Mouse (Mus musculus): ENCODE data around the gene Ubash3a. TPM values are rescaled to one million over a fixed set of nuclear protein-coding genes. Genes with fewer than 3 reads are reported as not detected.

Ubash3a gene
- total and polyA plus RNA-seq, 3 experiments, result 0.29 to 0.36 TPM; not detected in 1

DNA sequence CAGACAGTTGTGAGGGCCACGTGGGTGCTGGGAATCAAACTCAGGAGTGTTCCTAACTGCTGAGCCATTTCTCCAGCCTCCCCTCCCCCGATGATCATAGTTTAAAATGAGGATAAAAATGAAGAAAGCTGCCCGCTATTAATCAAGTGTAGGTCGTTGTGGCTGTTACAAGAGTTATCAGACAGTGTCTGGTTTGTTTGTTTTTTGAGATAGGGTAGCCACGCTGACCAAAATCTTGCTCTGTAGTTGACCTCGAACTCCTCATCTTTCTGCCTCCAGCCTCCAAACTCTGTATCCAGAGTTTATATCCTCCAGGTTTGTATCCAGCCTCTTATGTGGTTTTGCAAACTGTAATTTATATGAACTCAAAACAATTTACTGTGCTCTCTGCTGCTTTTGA is 72.6 kb downstream of the Ubash3a start:
- H3K36me3 ChIP-seq (ENCODE audit: control insufficient read depth, insufficient read depth, low read length), result no peaks in the 10 kb centered on the region
- H3K27ac ChIP-seq, result no peak overlapping the region
- intact Hi-C loops (cut with DNase I), result loop anchor here (2.0 kb wide), 1 partner anchor 15 kb away; no protein-coding TSS in a partner anchor
- H3K4me1 ChIP-seq (ENCODE audit: control insufficient read depth, insufficient read depth, low read length), result no peaks in the 10 kb centered on the region
- H3K27me3 ChIP-seq (ENCODE audit: control insufficient read depth, insufficient read depth, low read length), result no peaks in the 10 kb centered on the region
- no peak for TF ChIP-seq CTCF (IDR thresholded peaks at IDR 0.05)
- no peak for TF ChIP-seq EP300 (IDR thresholded peaks at IDR 0.05; ENCODE audit: insufficient read depth, low read depth, low read length)
- TF ChIP-seq POLR2A (IDR thresholded peaks at IDR 0.05; ENCODE audit: insufficient read depth, low read depth, low read length), result no peak
- DNase-seq, result no peak
- 59% methylated on average over 6 of the region's 6 CpGs for WGBS
- no peak overlapping the region for H3K9ac ChIP-seq (ENCODE audit: low read depth, low read length)
- no peaks in the 10 kb centered on the region for H3K79me2 ChIP-seq (replicated peaks; ENCODE audit: control insufficient read depth, insufficient read depth, low read length)
- no peak overlapping the region for H3K4me3 ChIP-seq

GRCm38 (mm10) chr17:31281830-31282686 is 74.4 kb downstream of the Ubash3a start:
- H3K4me3 ChIP-seq, result no peak overlapping the region
- TF ChIP-seq POLR2A (IDR thresholded peaks at IDR 0.05; ENCODE audit: insufficient read depth, low read depth, low read length), result no peak
- no peak for TF ChIP-seq EP300 (IDR thresholded peaks at IDR 0.05; ENCODE audit: insufficient read depth, low read depth, low read length)
- peak; percentile 55 for TF ChIP-seq CTCF (IDR thresholded peaks at IDR 0.05)
- no peaks in the 10 kb centered on the region for H3K36me3 ChIP-seq (ENCODE audit: control insufficient read depth, insufficient read depth, low read length)
- no peak overlapping the region for H3K27ac ChIP-seq
- H3K9ac ChIP-seq (ENCODE audit: low read depth, low read length), result no peak overlapping the region
- no peaks in the 10 kb centered on the region for H3K79me2 ChIP-seq (replicated peaks; ENCODE audit: control insufficient read depth, insufficient read depth, low read length)
- intact Hi-C loops (cut with DNase I), result loop anchor here (2.0 kb wide), 2 partner anchors 13 to 27 kb away; no protein-coding TSS in a partner anchor
- no peaks in the 10 kb centered on the region for H3K4me1 ChIP-seq (ENCODE audit: control insufficient read depth, insufficient read depth, low read length)
- WGBS, result 43% methylated on average over 19 of the region's 19 CpGs
- no peaks in the 10 kb centered on the region for H3K27me3 ChIP-seq (ENCODE audit: control insufficient read depth, insufficient read depth, low read length)
- no peak for DNase-seq

DNA sequence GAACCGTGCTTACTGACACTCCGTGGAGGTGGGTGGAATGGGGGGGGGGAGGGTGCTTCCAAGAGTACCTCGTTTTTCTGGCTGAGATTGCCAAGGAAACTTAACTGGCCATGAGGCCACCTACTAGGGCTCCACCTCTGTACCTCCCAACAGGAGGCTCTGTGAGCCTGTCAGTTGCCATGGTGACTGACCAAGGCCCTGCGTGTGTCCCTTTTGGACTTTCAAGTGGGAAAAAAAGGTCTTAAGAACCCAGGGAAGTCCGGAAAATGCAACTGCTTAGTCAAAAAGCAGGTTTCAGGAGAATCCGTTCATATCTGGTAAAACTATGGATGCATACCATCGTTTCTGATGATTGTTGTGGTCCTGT is 75.0 kb downstream of the Ubash3a start:
- Histone ChIP-seq H3K79me2 (replicated peaks; ENCODE audit: control insufficient read depth, insufficient read depth, low read length) (no peaks in the 10 kb centered on the region), H3K27ac (no peak overlapping the region), H3K36me3 (ENCODE audit: control insufficient read depth, insufficient read depth, low read length) (no peaks in the 10 kb centered on the region), H3K4me1 (ENCODE audit: control insufficient read depth, insufficient read depth, low read length) (no peaks in the 10 kb centered on the region), H3K4me3 (no peak overlapping the region), H3K9ac (ENCODE audit: low read depth, low read length) (no peak overlapping the region), H3K27me3 (ENCODE audit: control insufficient read depth, insufficient read depth, low read length) (no peaks in the 10 kb centered on the region)
- no peak for TF ChIP-seq POLR2A (IDR thresholded peaks at IDR 0.05; ENCODE audit: insufficient read depth, low read depth, low read length)
- TF ChIP-seq EP300 (IDR thresholded peaks at IDR 0.05; ENCODE audit: insufficient read depth, low read depth, low read length), result no peak
- TF ChIP-seq CTCF (IDR thresholded peaks at IDR 0.05), result no peak
- 30% methylated on average over 7 of the region's 7 CpGs for WGBS
- DNase-seq, result no peak
- intact Hi-C loops (cut with DNase I), result loop anchor here (2.0 kb wide), 1 partner anchor 26 kb away; no protein-coding TSS in a partner anchor

GRCm38 (mm10) chr17:31285867-31286266 is 78.2 kb downstream of the Ubash3a start:
- no peak overlapping the region for H3K9ac ChIP-seq (ENCODE audit: low read depth, low read length)
- TF ChIP-seq EP300 (IDR thresholded peaks at IDR 0.05; ENCODE audit: insufficient read depth, low read depth, low read length), result no peak
- TF ChIP-seq POLR2A (IDR thresholded peaks at IDR 0.05; ENCODE audit: insufficient read depth, low read depth, low read length), result no peak
- TF ChIP-seq CTCF (IDR thresholded peaks at IDR 0.05), result no peak
- H3K79me2 ChIP-seq (replicated peaks; ENCODE audit: control insufficient read depth, insufficient read depth, low read length), result no peaks in the 10 kb centered on the region
- no peak for DNase-seq
- H3K4me3 ChIP-seq, result no peak overlapping the region
- no peak overlapping the region for H3K27ac ChIP-seq
- H3K36me3 ChIP-seq (ENCODE audit: control insufficient read depth, insufficient read depth, low read length), result no peaks in the 10 kb centered on the region
- H3K4me1 ChIP-seq (ENCODE audit: control insufficient read depth, insufficient read depth, low read length), result no peaks in the 10 kb centered on the region
- H3K27me3 ChIP-seq (ENCODE audit: control insufficient read depth, insufficient read depth, low read length), result no peaks in the 10 kb centered on the region
- intact Hi-C loops (cut with DNase I), result no loop called here
- 66% methylated on average over 2 of the region's 2 CpGs for WGBS

GRCm38 (mm10) chr17:31286492-31286891 is 78.8 kb downstream of the Ubash3a start, which contains the start of gene Slc37a1:
Slc37a1 (plus strand) TSS chr17:31286792.
- WGBS, result 100% methylated on average over 1 of the region's 1 CpGs
- intact Hi-C loops (cut with DNase I), result no loop called here

DNA sequence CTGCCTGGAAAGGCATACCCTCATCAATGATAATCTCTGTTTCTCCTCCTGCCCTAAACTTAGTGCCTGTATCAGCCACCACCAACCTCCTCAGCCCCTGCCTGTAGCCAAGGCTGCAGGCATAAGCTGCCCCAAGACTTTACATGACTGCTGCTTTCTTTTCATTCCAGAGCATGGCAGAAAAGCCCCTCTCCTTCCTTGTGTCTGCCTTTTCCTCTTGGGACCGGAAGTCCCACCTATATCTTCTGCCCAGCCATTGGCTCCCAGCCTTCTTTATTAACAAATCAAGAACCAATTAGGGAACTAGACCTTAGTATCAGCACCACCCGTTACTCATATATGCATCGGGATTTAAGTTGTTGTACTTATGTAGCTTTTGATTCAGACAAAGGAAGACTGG is 79.5 kb downstream of the Ubash3a start:
- intact Hi-C loops (cut with DNase I), result no loop called here
- no peaks in the 10 kb centered on the region for H3K79me2 ChIP-seq (replicated peaks; ENCODE audit: control insufficient read depth, insufficient read depth, low read length)
- H3K27me3 ChIP-seq (ENCODE audit: control insufficient read depth, insufficient read depth, low read length), result no peaks in the 10 kb centered on the region
- no peak overlapping the region for H3K27ac ChIP-seq
- H3K4me1 ChIP-seq (ENCODE audit: control insufficient read depth, insufficient read depth, low read length), result no peaks in the 10 kb centered on the region
- no peaks in the 10 kb centered on the region for H3K36me3 ChIP-seq (ENCODE audit: control insufficient read depth, insufficient read depth, low read length)
- H3K4me3 ChIP-seq, result no peak overlapping the region
- TF ChIP-seq POLR2A (IDR thresholded peaks at IDR 0.05; ENCODE audit: insufficient read depth, low read depth, low read length) (no peak), EP300 (IDR thresholded peaks at IDR 0.05; ENCODE audit: insufficient read depth, low read depth, low read length) (no peak), CTCF (IDR thresholded peaks at IDR 0.05) (no peak)
- no peak overlapping the region for H3K9ac ChIP-seq (ENCODE audit: low read depth, low read length)
- WGBS, result 78% methylated on average over 3 of the region's 3 CpGs
- DNase-seq, result no peak

More at GRCm38 (mm10) chr17:31286492-31286891, 78.8 kb downstream of the Ubash3a start, which contains the start of gene Slc37a1:
- H3K27me3 ChIP-seq (ENCODE audit: control insufficient read depth, insufficient read depth, low read length), result no peaks in the 10 kb centered on the region
- no peak for TF ChIP-seq POLR2A (IDR thresholded peaks at IDR 0.05; ENCODE audit: insufficient read depth, low read depth, low read length)
- TF ChIP-seq CTCF (IDR thresholded peaks at IDR 0.05), result no peak
- TF ChIP-seq EP300 (IDR thresholded peaks at IDR 0.05; ENCODE audit: insufficient read depth, low read depth, low read length), result no peak
- H3K9ac ChIP-seq (ENCODE audit: low read depth, low read length), result no peak within 1 kb of the TSS
- no peaks in the 10 kb centered on the region for H3K36me3 ChIP-seq (ENCODE audit: control insufficient read depth, insufficient read depth, low read length)
- H3K27ac ChIP-seq, result no peak within 1 kb of the TSS
- no peaks in the 10 kb centered on the region for H3K4me1 ChIP-seq (ENCODE audit: control insufficient read depth, insufficient read depth, low read length)
- no peak within 1 kb of the TSS for H3K4me3 ChIP-seq
- no peaks in the 10 kb centered on the region for H3K79me2 ChIP-seq (replicated peaks; ENCODE audit: control insufficient read depth, insufficient read depth, low read length)
- DNase-seq, result no peak

Measured in heart, adult 2 months (tissue).